In the genomic region with DNA sequence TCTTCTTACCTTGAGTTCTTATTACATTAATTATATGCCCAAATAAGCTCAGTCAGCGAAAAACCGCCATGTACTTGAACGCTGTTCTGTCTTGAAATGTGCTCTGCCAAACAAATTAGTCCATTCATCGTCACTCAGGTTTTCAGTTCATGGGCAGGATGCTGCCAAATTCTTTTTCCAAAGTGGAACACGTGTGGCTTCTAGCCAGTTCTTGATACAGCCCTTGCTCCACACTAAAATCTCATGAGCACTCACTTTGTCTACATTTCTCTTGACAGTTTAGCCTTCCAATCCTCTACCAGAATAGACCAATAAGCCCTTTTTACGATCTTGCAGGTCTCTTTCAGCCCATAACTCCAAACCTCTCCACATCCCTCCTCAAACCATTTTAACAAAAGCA, we compare ENCODE assay signal across 9 mouse cellular contexts.
DNase-seq lines count a peak whose midpoint lies in the region.
"Had no signal": no experiment of that assay in that cellular context is flagged by ENCODE, and none has a peak within 500 bp of the region (broad histone marks: within the 10 kb centered on the region; RNA-seq: fewer than 3 reads in every experiment).

No protein-coding gene starts in this region.

- DNase-seq in cerebellum, postnatal 14 days, result peak; percentile 13 to 15
- no peak for DNase-seq in cerebellum, adult 9-11 months
- peak; percentile 5 for DNase-seq in heart, postnatal 4 days
- no peak for DNase-seq in heart, adult 9 months (ENCODE audit: low spot score in 2 of 2)
- DNase-seq in right cerebral cortex, adult 18-20 months, result peak; percentile 2
- DNase-seq in right cerebral cortex, postnatal 14 days, result no peak
- DNase-seq in T-cell, adult 2 months (ENCODE audit: low spot score), result no peak
- DNase-seq: cerebellum, postnatal 25 days; thymus, postnatal 25 days had no signal

Comparison
In these comparisons a context has a peak if more than half of its experiments do, and no peak if none do; other contexts are left out.
1. DNase-seq: peak in cerebellum, postnatal 14 days (2 of 2), heart, postnatal 4 days (single experiment) and right cerebral cortex, adult 18-20 months (single experiment); none in cerebellum, adult 9-11 months (single experiment), heart, adult 9 months (0 of 2), right cerebral cortex, postnatal 14 days (single experiment) and T-cell, adult 2 months (single experiment).